Mouse (Mus musculus) liver, postnatal 0 days (tissue): ENCODE results near the gene Klrk1. TPM values are rescaled to one million over a fixed set of nuclear protein-coding genes. Genes with fewer than 3 reads are reported as not detected.

Source experiments
- ATAC-seq: fragments of 200-750 bp; cut with Nextera tagmentation; 2 replicates; pipeline ENCODE4 v1.8.0; 2017; ENCODE audit warnings: mild to moderate bottlenecking, moderate library complexity
- DNase-seq: peaks from one replicate; pipeline ENCODE4 v3.0.0-alpha.2; 2016
- H3K27ac ChIP-seq: fragments of 300-500 bp; sonication (generic); 2 replicates; pipeline ENCODE4 v1.5.1; 2014; ENCODE audit warnings: antibody characterized with exemption, moderate library complexity, mild to moderate bottlenecking, low read depth
- H3K27me3 ChIP-seq: fragments of 300-500 bp; sonication (generic); 2 replicates; pipeline ENCODE4 v1.6.1; 2014; ENCODE audit warnings: low read length, control low read depth, mixed read lengths; ENCODE audit not compliant: insufficient read depth
- H3K36me3 ChIP-seq: fragments of 300-500 bp; sonication (generic); replicated peaks from 2 replicates; pipeline ENCODE4 v1.6.1; 2014; ENCODE audit warnings: mild to moderate bottlenecking, control low read depth, low read length, moderate library complexity, mixed read lengths; ENCODE audit not compliant: insufficient read depth
- H3K4me1 ChIP-seq: fragments of 300-500 bp; sonication (generic); 2 replicates; pipeline ENCODE4 v1.6.1; 2014; ENCODE audit warnings: antibody characterized with exemption, mild to moderate bottlenecking, control low read depth; ENCODE audit not compliant: insufficient read depth
- H3K4me2 ChIP-seq: fragments of 300-500 bp; sonication (generic); 2 replicates; pipeline ENCODE4 v1.6.1; 2014; ENCODE audit warnings: low read depth, mild to moderate bottlenecking, low read length, moderate library complexity, mixed read lengths
- H3K4me3 ChIP-seq: fragments of 300-500 bp; sonication (generic); 2 replicates; pipeline ENCODE4 v1.5.1; 2014; ENCODE audit warnings: low read depth, low read length
- H3K9ac ChIP-seq: fragments of 300-500 bp; sonication (generic); replicated peaks from 2 replicates; pipeline ENCODE4 v1.6.1; 2014; ENCODE audit warnings: mild to moderate bottlenecking, moderate library complexity
- H3K9me3 ChIP-seq: fragments of 300-500 bp; sonication (generic); 2 replicates; pipeline ENCODE4 v1.6.1; 2016; ENCODE audit warnings: mild to moderate bottlenecking, control low read depth, low read length, mixed read lengths
- CTCF ChIP-seq: sonication (generic); IDR thresholded peaks from 2 replicates; pipeline ENCODE4 v1.5.1; 2016; ENCODE audit warnings: antibody characterized with exemption, low read depth
- EP300 ChIP-seq: IDR thresholded peaks from 2 replicates; pipeline ENCODE4 v1.6.1; 2016; ENCODE audit warnings: antibody characterized with exemption, low read depth, mild to moderate bottlenecking
- WGBS: fragments of 180-500 bp; shearing (Covaris S2); extraction: QIAGEN DNeasy Blood & Tissue Kit; methylation state at CpG from one replicate; pipeline ENCODE4 v1.1.7; 2014; ENCODE audit not compliant: insufficient replicate concordance; 5-methylcytosine and 5-hydroxymethylcytosine counted together
- polyA plus RNA-seq: library from polyadenylated mRNA; unstranded; fragments of >200 nt; fragmentation: Nextera tagmentation; extraction: Ambion mirVana; gene quantifications from 2 replicates; pipeline ENCODE4 v1.2.1, GENCODE M21; 2015

Klrk1 gene
- polyA plus RNA-seq, 1 experiment from 2014 or later: 2.3 TPM

DNA sequence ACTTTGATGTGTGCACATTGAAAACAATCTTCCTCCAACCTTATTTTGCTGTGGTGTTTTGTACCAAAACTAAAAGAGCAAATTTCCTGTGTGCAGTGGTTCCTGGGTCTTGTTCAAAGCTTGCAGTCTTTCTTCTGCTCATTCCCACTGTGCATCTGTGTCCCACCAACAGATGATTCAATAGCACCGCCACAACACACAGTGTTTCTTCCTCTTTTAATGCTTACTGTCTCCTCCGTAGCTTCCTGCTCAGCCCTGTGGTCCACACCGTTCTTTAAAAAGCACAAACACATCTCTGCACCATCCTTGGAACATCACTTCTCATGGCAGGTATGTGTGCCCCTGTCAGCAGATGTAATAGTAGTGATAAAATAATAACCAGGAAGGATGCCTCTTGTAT lies 32.2 kb downstream of the Klrk1 start, which contains the start of gene Klrd1:
Gene Klrd1, plus strand, starts transcription at position 275 of the 400 bp plus-strand sequence.
- 24% methylated on average over 3 of the region's 3 CpGs for WGBS
- H3K4me3 ChIP-seq: no peak within 1 kb of the TSS

GRCm38 (mm10) chr6:129583014-129583413 lies 40.6 kb downstream of the Klrk1 start:
- H3K27me3 ChIP-seq: no peaks in the 10 kb centered on the region
- H3K4me2 ChIP-seq: no peak overlapping the region
- H3K36me3 ChIP-seq: no peaks in the 10 kb centered on the region
- no peaks in the 10 kb centered on the region for H3K4me1 ChIP-seq
- WGBS: 59% methylated on average over 3 of the region's 3 CpGs
- no peak overlapping the region for H3K27ac ChIP-seq
- DNase-seq: no peak
- TF ChIP-seq CTCF: no peak
- no peak for TF ChIP-seq EP300
- H3K9me3 ChIP-seq: no peaks in the 10 kb centered on the region
- ATAC-seq: no peak
- H3K9ac ChIP-seq: no peak overlapping the region
- no peak overlapping the region for H3K4me3 ChIP-seq

More for the DNA sequence above, 32.2 kb downstream of the Klrk1 start, which contains the start of gene Klrd1:
- Histone ChIP-seq H3K9me3 (no peaks in the 10 kb centered on the region), H3K36me3 (no peaks in the 10 kb centered on the region), H3K9ac (no peak within 1 kb of the TSS), H3K4me1 (no peaks in the 10 kb centered on the region), H3K27me3 (no peaks in the 10 kb centered on the region), H3K4me2 (no peak within 1 kb of the TSS), H3K27ac (no peak within 1 kb of the TSS)
- TF ChIP-seq CTCF: no peak
- no peak for TF ChIP-seq EP300
- DNase-seq (no peak), ATAC-seq (no peak)

DNA sequence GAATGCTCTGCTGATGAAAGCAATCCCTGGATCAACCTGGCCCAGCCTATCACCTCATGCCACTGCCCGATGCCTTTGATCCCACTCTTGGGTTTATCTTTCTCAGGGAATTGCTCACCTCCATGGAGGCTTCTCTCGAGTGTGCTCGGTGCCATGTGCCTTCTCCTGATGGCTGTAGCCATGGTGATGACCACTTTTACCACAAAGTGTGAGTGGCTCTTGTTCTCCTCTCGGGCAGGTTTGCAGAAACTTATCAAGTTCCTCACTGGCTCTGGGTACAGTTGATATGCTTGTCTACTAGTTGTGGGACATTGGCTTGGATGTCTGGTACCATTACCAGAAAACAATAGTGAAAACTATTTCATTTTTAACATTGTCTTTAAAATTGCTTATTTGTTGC lies 41.8 kb downstream of the Klrk1 start:
- Histone ChIP-seq H3K36me3 (no peaks in the 10 kb centered on the region), H3K9ac (no peak overlapping the region), H3K9me3 (no peaks in the 10 kb centered on the region), H3K4me2 (no peak overlapping the region), H3K27ac (no peak overlapping the region), H3K4me3 (no peak overlapping the region), H3K27me3 (no peaks in the 10 kb centered on the region), H3K4me1 (no peaks in the 10 kb centered on the region)
- no peak for ATAC-seq
- no peak for TF ChIP-seq CTCF
- TF ChIP-seq EP300: no peak
- 43% methylated on average over 4 of the region's 4 CpGs for WGBS
- no peak for DNase-seq

- 59% methylated on average over 4 of the region's 4 CpGs for WGBS
- no peak overlapping the region for H3K9ac ChIP-seq
- no peak overlapping the region for H3K4me2 ChIP-seq
- no peak overlapping the region for H3K27ac ChIP-seq
- H3K4me3 ChIP-seq: no peak overlapping the region
- no peaks in the 10 kb centered on the region for H3K9me3 ChIP-seq
- no peak for ATAC-seq
- DNase-seq: no peak
- no peaks in the 10 kb centered on the region for H3K4me1 ChIP-seq
- no peaks in the 10 kb centered on the region for H3K36me3 ChIP-seq
- no peaks in the 10 kb centered on the region for H3K27me3 ChIP-seq
- TF ChIP-seq EP300: no peak
- TF ChIP-seq CTCF: peak; percentile 58
These were observed 42.4 kb downstream of the Klrk1 start for GRCm38 (mm10) chr6:129581274-129581673.

- Histone ChIP-seq H3K4me1 (no peaks in the 10 kb centered on the region), H3K36me3 (no peaks in the 10 kb centered on the region), H3K9me3 (no peaks in the 10 kb centered on the region), H3K9ac (no peak within 1 kb of the TSS), H3K4me3 (no peak within 1 kb of the TSS), H3K27ac (no peak within 1 kb of the TSS), H3K4me2 (no peak within 1 kb of the TSS), H3K27me3 (no peaks in the 10 kb centered on the region)
- DNase-seq (no peak), ATAC-seq (no peak)
- WGBS: 92% methylated on average over 8 of the region's 8 CpGs
- TF ChIP-seq CTCF (no peak), EP300 (no peak)
These were observed 46.1 kb downstream of the Klrk1 start, which contains the start of gene Klre1 for GRCm38 (mm10) chr6:129577605-129578004. Klre1 (plus strand) TSS chr6:129577905.

- H3K4me2 ChIP-seq: no peak overlapping the region
- no peak overlapping the region for H3K4me3 ChIP-seq
- H3K9ac ChIP-seq: no peak overlapping the region
- no peaks in the 10 kb centered on the region for H3K36me3 ChIP-seq
- no peaks in the 10 kb centered on the region for H3K9me3 ChIP-seq
- H3K27me3 ChIP-seq: no peaks in the 10 kb centered on the region
- no peaks in the 10 kb centered on the region for H3K4me1 ChIP-seq
- no peak for DNase-seq
- H3K27ac ChIP-seq: no peak overlapping the region
- WGBS: 27% methylated on average over 2 of the region's 2 CpGs
- no peak for ATAC-seq
- TF ChIP-seq CTCF (peak; percentile 40; the same call in 1 of the 2 replicates), EP300 (no peak)
These were observed 48.3 kb downstream of the Klrk1 start for GRCm38 (mm10) chr6:129575315-129575714.

GRCm38 (mm10) chr6:129565257-129565656 lies 58.4 kb downstream of the Klrk1 start:
- no peak overlapping the region for H3K27ac ChIP-seq
- no peak for ATAC-seq
- DNase-seq: no peak
- H3K4me3 ChIP-seq: no peak overlapping the region
- H3K9ac ChIP-seq: no peak overlapping the region
- TF ChIP-seq EP300: no peak
- TF ChIP-seq CTCF: no peak
- no peaks in the 10 kb centered on the region for H3K4me1 ChIP-seq
- H3K36me3 ChIP-seq: no peaks in the 10 kb centered on the region
- no peak overlapping the region for H3K4me2 ChIP-seq
- 40% methylated on average over 2 of the region's 2 CpGs for WGBS
- no peaks in the 10 kb centered on the region for H3K27me3 ChIP-seq
- H3K9me3 ChIP-seq: no peaks in the 10 kb centered on the region

Other genes starting within 250 kb of the Klrk1 start
- gene Clec12b, start 238.0 kb downstream of the Klrk1 start, polyA plus RNA-seq: 0.11 TPM in 1 of 2 replicates, not detected in the other
- gene Clec1b, start 226.6 kb downstream of the Klrk1 start, polyA plus RNA-seq: 53.8 and 56.0 TPM in 2 replicates
- gene Clec9a, start 215.0 kb downstream of the Klrk1 start, polyA plus RNA-seq: 0.56 and 0.92 TPM in 2 replicates
- 0.65 and 1.0 TPM in 2 replicates for gene Clec1a, start 171.9 kb downstream of the Klrk1 start, polyA plus RNA-seq
- 0.56 and 0.70 TPM in 2 replicates for gene Olr1, start 116.7 kb downstream of the Klrk1 start, polyA plus RNA-seq
- gene Tmem52b, start 111.3 kb downstream of the Klrk1 start, polyA plus RNA-seq: not detected in 2 replicates
- gene Gabarapl1, start 90.7 kb downstream of the Klrk1 start, polyA plus RNA-seq: 37.3 and 38.5 TPM in 2 replicates
- 0.45 and 0.60 TPM in 2 replicates for gene Klre1, start 46.0 kb downstream of the Klrk1 start, polyA plus RNA-seq
- gene Klrd1, start 32.1 kb downstream of the Klrk1 start, polyA plus RNA-seq: 2.1 and 2.7 TPM in 2 replicates
- gene Klrc3, start 19.5 kb upstream of the Klrk1 start, polyA plus RNA-seq: not detected in 2 replicates
- 0.14 and 0.27 TPM in 2 replicates for gene Klrc2, start 36.8 kb upstream of the Klrk1 start, polyA plus RNA-seq
- gene Klrc1, start 55.1 kb upstream of the Klrk1 start, polyA plus RNA-seq: 1.2 and 1.8 TPM in 2 replicates
- not detected in 2 replicates for gene Klri1, start 93.3 kb upstream of the Klrk1 start, polyA plus RNA-seq
- 0.07 and 0.13 TPM in 2 replicates for gene Klri2, start 116.6 kb upstream of the Klrk1 start, polyA plus RNA-seq
- not detected in 2 replicates for gene Gm156, start 160.4 kb upstream of the Klrk1 start, polyA plus RNA-seq
- not detected in 2 replicates for gene Gm17631, start 238.8 kb upstream of the Klrk1 start, polyA plus RNA-seq